In genomic region chr3:108383485-108384354, GRCm38 (mm10) we compare ENCODE assay signal across 8 mouse cellular contexts. TPM values are rescaled to one million over a fixed set of nuclear protein-coding genes. Genes with fewer than 3 reads are reported as not detected.
DNase-seq lines count a peak whose midpoint lies in the region; ATAC-seq and TF ChIP-seq lines count a peak whose summit lies in the region.

Gene Psrc1, plus strand, starts transcription at chr3:108383839.

- DNase-seq in 3T3-L1 (ENCODE audit: low read depth, low spot score), result peak; percentile 92
- peak; percentile 94 for DNase-seq in adrenal gland, postnatal 14 days
- DNase-seq in embryonic facial prominence, embryonic 10.5 days (ENCODE audit: low spot score), result peak; percentile 94
- peak; percentile 94 for DNase-seq in limb, embryonic 11.5 days (ENCODE audit: low spot score)

- H3K36me3 ChIP-seq in embryonic facial prominence, embryonic 10.5 days (replicated peaks), result peaks cover 31% of the 10 kb centered on the region
- H3K36me3 ChIP-seq in intestine, postnatal 0 days (ENCODE audit: control insufficient read depth, insufficient read depth), result no peaks in the 10 kb centered on the region
- H3K36me3 ChIP-seq in limb, embryonic 11.5 days (ENCODE audit: control insufficient read depth, insufficient read depth, low read length), result no peaks in the 10 kb centered on the region; the same call in 1 of the 2 replicates
- H3K36me3 ChIP-seq in midbrain, embryonic 13.5 days, result peaks cover 12% of the 10 kb centered on the region
- H3K36me3 ChIP-seq in small intestine, adult 2 months (ENCODE audit: control insufficient read depth, insufficient read depth, low read length), result no peaks in the 10 kb centered on the region

- H3K9ac ChIP-seq in intestine, postnatal 0 days (ENCODE audit: low read depth, low read length), result peak within 1 kb of the TSS; percentile 23; the same call in 1 of the 2 replicates
- H3K9ac ChIP-seq in limb, embryonic 11.5 days (ENCODE audit: low read length), result peak within 1 kb of the TSS; percentile 63
- peak within 1 kb of the TSS; percentile 67 for H3K9ac ChIP-seq in midbrain, embryonic 13.5 days (replicated peaks)

- H3K9me3 ChIP-seq in embryonic facial prominence, embryonic 10.5 days, result no peaks in the 10 kb centered on the region
- no peaks in the 10 kb centered on the region for H3K9me3 ChIP-seq in intestine, postnatal 0 days (ENCODE audit: control insufficient read depth)
- H3K9me3 ChIP-seq in limb, embryonic 11.5 days (ENCODE audit: control insufficient read depth, low read length), result no peaks in the 10 kb centered on the region
- H3K9me3 ChIP-seq in midbrain, embryonic 13.5 days, result no peaks in the 10 kb centered on the region

- peak within 1 kb of the TSS; percentile 75 for H3K4me2 ChIP-seq in intestine, postnatal 0 days (replicated peaks; ENCODE audit: low read depth)
- peak within 1 kb of the TSS; percentile 88 for H3K4me2 ChIP-seq in limb, embryonic 11.5 days (ENCODE audit: low read depth, severe bottlenecking)
- H3K4me2 ChIP-seq in midbrain, embryonic 13.5 days (replicated peaks), result peak within 1 kb of the TSS; percentile 68

- TF ChIP-seq POLR2A in small intestine, adult 2 months (IDR thresholded peaks at IDR 0.05; ENCODE audit: low read depth, low read length), result peak; percentile 42; the same call in 1 of the 2 replicates

- H3K27me3 ChIP-seq in embryonic facial prominence, embryonic 10.5 days (replicated peaks; ENCODE audit: low read depth, poor library complexity, severe bottlenecking), result no peaks in the 10 kb centered on the region
- no peaks in the 10 kb centered on the region for H3K27me3 ChIP-seq in intestine, postnatal 0 days (replicated peaks; ENCODE audit: control insufficient read depth, insufficient read depth, low read length)
- no peaks in the 10 kb centered on the region for H3K27me3 ChIP-seq in limb, embryonic 11.5 days (ENCODE audit: control insufficient read depth, insufficient read depth, low read length)
- H3K27me3 ChIP-seq in midbrain, embryonic 13.5 days, result no peaks in the 10 kb centered on the region
- no peaks in the 10 kb centered on the region for H3K27me3 ChIP-seq in small intestine, adult 2 months (ENCODE audit: control insufficient read depth, insufficient read depth, low read length)

- H3K4me1 ChIP-seq in embryonic facial prominence, embryonic 10.5 days, result peaks cover 47% of the 10 kb centered on the region
- no peaks in the 10 kb centered on the region for H3K4me1 ChIP-seq in intestine, postnatal 0 days (replicated peaks; ENCODE audit: control insufficient read depth, insufficient read depth, low read length)
- peaks cover 22% of the 10 kb centered on the region for H3K4me1 ChIP-seq in limb, embryonic 11.5 days (ENCODE audit: control insufficient read depth, insufficient read depth, low read length)
- peaks cover 32% of the 10 kb centered on the region for H3K4me1 ChIP-seq in midbrain, embryonic 13.5 days (replicated peaks)
- H3K4me1 ChIP-seq in small intestine, adult 2 months (ENCODE audit: control insufficient read depth, insufficient read depth, insufficient read length, low read length), result peaks cover 17% of the 10 kb centered on the region

- peak; percentile 74 for ATAC-seq in granulocyte monocyte progenitor cell, adult 5-6 weeks (replicated peaks; ENCODE audit: poor library complexity, severe bottlenecking)
- ATAC-seq in intestine, postnatal 0 days, result peak; percentile 86
- ATAC-seq in limb, embryonic 11.5 days (ENCODE audit: insufficient number of reproducible peaks, low FRiP score, low TSS enrichment, low read depth), result peak; percentile 90
- peak; percentile 92 for ATAC-seq in midbrain, embryonic 13.5 days

- WGBS in embryonic facial prominence, embryonic 10.5 days, result under 1% methylated on average over 44 of the region's 44 CpGs
- under 1% methylated on average over 44 of the region's 44 CpGs for WGBS in intestine, postnatal 0 days
- WGBS in limb, embryonic 11.5 days, result 1% methylated on average over 44 of the region's 44 CpGs
- under 1% methylated on average over 44 of the region's 44 CpGs for WGBS in midbrain, embryonic 13.5 days
- 2% methylated on average over 43 of the region's 44 CpGs for WGBS in small intestine, adult 2 months

- peak within 1 kb of the TSS; percentile 87 for H3K27ac ChIP-seq in embryonic facial prominence, embryonic 10.5 days (replicated peaks)
- no peak within 1 kb of the TSS for H3K27ac ChIP-seq in intestine, postnatal 0 days (ENCODE audit: low read depth, low read length)
- H3K27ac ChIP-seq in limb, embryonic 11.5 days (replicated peaks; ENCODE audit: low read depth, low read length), result peak within 1 kb of the TSS; percentile 16; the same call in 1 of the 2 replicates
- H3K27ac ChIP-seq in midbrain, embryonic 13.5 days, result peak within 1 kb of the TSS; percentile 44; the same call in 1 of the 2 replicates
- no peak within 1 kb of the TSS for H3K27ac ChIP-seq in small intestine, adult 2 months (ENCODE audit: insufficient read depth, low read depth, low read length)

- no peak for TF ChIP-seq CTCF in intestine, postnatal 0 days (IDR thresholded peaks at IDR 0.05; ENCODE audit: low read depth)
- TF ChIP-seq CTCF in small intestine, adult 2 months (IDR thresholded peaks at IDR 0.05; ENCODE audit: extremely low read depth, insufficient read length, insufficient replicate concordance, low read depth, low read length), result no peak

- peak within 1 kb of the TSS; percentile 72 for H3K4me3 ChIP-seq in embryonic facial prominence, embryonic 10.5 days
- H3K4me3 ChIP-seq in intestine, postnatal 0 days (ENCODE audit: low read depth, low read length), result peak within 1 kb of the TSS; percentile 67
- peak within 1 kb of the TSS; percentile 54 for H3K4me3 ChIP-seq in limb, embryonic 11.5 days (ENCODE audit: low read depth, low read length)
- H3K4me3 ChIP-seq in midbrain, embryonic 13.5 days (replicated peaks), result peak within 1 kb of the TSS; percentile 65
- H3K4me3 ChIP-seq in small intestine, adult 2 months (ENCODE audit: low read depth, low read length), result peak within 1 kb of the TSS; percentile 84

RNA-seq across cellular contexts. Expression of gene Psrc1, which starts in this region (rescaled TPM):
- total RNA-seq in adrenal gland, postnatal 14 days (2021), result 4.1 and 5.3 TPM in 2 replicates
- polyA plus RNA-seq in embryonic facial prominence, embryonic 10.5 days (2016; fragmentation: Nextera tagmentation; extraction: Ambion mirVana), result 97.9 and 100.0 TPM in 2 replicates
- total RNA-seq in granulocyte monocyte progenitor cell, adult 5-6 weeks (2014; fragmentation: Nextera tagmentation), result 11.6 and 14.3 TPM in 2 replicates
- total RNA-seq in granulocyte monocyte progenitor cell, adult 5-6 weeks (2017), result 12.9 and 16.2 TPM in 2 replicates
- polyA plus RNA-seq in intestine, postnatal 0 days (2015; fragmentation: Nextera tagmentation; extraction: Ambion mirVana), result 3.3 and 5.3 TPM in 2 replicates
- polyA plus RNA-seq in limb, embryonic 11.5 days (2014; fragmentation: Nextera tagmentation; extraction: Ambion mirVana), result 79.5 TPM in 2 replicates
- polyA plus RNA-seq in midbrain, embryonic 13.5 days (2015; fragmentation: Nextera tagmentation; extraction: Ambion mirVana), result 23.7 and 25.4 TPM in 2 replicates
- 1.3 and 5.3 TPM in 2 replicates for polyA plus RNA-seq in small intestine, adult 2 months (2012; rRNA removed)

Comparison
In these comparisons a context has a peak if more than half of its experiments do, and no peak if none do; other contexts are left out.
1. H3K27ac ChIP-seq: peak in embryonic facial prominence, embryonic 10.5 days (single experiment), limb, embryonic 11.5 days (single experiment) and midbrain, embryonic 13.5 days (single experiment); none in intestine, postnatal 0 days (single experiment) and small intestine, adult 2 months (single experiment).
2. Peak in every context shown above with its lines, with median percentiles within 50 percentile points of each other: DNase-seq, H3K4me3 ChIP-seq, ATAC-seq, H3K4me2 ChIP-seq and H3K9ac ChIP-seq.